Mouse (Mus musculus): ENCODE measurements around the gene Abhd5.
A peak's percentile ranks its signal among the peaks of the same experiment; 100 is the strongest.
"Not testable (repeated sequence)": the region's sequence is repeated elsewhere in the genome, so short reads cannot be mapped to it uniquely, and the experiment has no call there.

The Abhd5 gene

DNA sequence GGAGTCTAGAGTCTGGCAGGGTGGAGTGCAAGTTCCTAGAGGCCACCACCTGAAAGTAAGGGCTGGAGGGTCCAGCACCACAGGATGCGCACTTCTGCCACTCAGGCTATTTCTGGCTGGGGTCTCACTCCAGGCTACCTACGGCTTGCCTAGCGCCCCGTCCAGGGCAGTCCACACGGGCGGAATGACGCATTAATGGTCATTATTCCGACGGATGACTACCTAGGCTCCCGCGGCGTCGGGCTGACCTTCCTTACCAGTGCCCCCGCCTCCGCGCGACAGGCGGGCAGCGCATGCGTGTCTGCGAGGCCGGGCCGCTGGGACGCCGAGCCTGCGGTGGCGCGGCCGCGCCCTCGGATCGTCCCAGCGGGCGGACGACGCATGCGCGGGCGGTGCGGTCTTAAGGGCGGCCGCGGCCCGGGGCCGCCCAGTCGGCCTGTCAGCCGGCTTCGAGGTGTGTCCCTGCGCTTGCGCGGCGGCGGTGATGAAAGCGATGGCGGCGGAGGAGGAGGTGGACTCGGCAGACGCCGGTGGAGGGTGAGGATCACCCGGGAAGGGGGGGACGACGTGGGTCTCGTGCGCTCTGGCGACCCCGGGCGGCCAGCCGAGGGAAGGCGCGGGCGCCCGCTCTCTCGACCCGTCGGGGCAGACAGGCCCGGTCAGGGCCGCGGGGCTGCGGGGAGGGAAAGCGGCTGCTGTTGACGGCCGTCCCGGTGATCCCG, at the start of gene Abhd5:
Abhd5 (plus strand) TSS at position 306 of the 722 bp plus-strand sequence.
- Histone ChIP-seq H3K36me3 (ENCODE audit: control insufficient read depth, insufficient read depth, low read length, poor library complexity, severe bottlenecking) (no peaks in the 10 kb centered on the region), H3K27me3 (ENCODE audit: control insufficient read depth, insufficient read depth, low read length, poor library complexity, severe bottlenecking) (no peaks in the 10 kb centered on the region)
- peak; percentile 92 for DNase-seq (ENCODE audit: low read depth, low spot score)

DNA sequence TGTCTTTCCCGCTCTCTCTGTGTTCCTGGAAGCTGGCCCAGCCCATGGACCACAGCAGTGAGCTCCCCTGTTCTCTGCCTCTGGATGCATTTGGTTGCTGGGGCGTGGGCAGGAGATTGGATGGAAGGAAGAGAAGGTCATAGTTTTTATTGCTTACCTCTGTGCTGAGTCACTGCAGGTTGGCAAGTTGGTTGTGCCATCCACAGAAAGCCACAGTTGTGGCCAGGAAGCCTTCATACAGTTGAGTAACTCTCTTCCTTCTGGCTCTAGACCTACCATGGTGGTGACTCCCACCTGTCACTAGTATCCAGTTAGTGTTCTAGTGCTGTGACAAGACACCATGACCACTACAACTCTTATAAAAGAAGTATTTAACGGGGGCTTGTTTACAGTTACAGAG, 46.1 kb upstream of the Abhd5 start:
- no peak for DNase-seq (ENCODE audit: low read depth, low spot score)
- H3K27me3 ChIP-seq (ENCODE audit: control insufficient read depth, insufficient read depth, low read length, poor library complexity, severe bottlenecking), result no peaks in the 10 kb centered on the region
- H3K36me3 ChIP-seq (ENCODE audit: control insufficient read depth, insufficient read depth, low read length, poor library complexity, severe bottlenecking), result no peaks in the 10 kb centered on the region

DNA sequence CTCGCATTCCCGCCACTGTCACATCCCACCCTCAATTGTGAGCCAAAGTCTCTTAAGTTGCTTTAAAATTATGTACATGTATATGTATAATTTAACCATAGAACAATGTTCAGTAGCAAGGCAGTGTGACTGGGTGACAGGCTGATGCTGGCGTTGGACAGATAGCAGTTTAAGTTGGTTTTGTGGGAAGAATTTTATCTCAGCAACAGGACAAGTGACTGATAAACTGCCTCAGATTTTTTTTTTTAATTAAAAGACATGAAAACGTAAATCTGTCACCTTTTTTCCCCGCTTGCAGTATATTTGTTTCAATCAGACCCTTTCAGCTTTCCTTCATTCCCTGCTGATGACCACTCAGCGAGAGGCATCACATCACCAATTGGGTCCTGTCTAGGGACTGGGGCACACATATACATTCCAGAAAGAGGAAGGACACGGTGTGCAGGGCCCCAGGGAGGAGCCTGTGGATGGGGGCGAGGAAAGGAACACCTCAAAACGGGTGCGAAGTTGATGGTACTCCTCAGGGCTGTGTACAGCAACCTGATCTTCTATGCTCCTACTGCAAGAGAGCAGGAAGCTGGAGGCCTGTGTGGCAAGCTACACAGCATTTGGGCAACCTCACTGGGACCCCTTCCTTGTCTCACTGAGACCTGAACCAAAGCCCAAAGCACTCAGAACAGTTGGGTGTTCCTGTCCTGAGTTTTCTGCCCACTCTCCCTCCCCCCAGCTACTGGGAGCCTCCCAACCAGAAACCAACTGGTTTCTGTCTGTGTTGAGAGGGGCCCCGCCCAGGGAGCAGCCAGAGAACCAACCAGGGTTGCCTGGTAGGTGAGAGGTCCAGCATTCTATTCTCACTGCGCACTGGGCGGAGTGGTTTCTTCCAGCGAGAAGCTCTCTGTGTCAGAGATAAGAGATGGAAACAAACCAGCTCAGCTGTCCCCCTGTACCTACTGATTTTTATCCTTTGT, 42.1 kb upstream of the Abhd5 start:
- no peak for DNase-seq (ENCODE audit: low read depth, low spot score)
- no peaks in the 10 kb centered on the region for H3K27me3 ChIP-seq (ENCODE audit: control insufficient read depth, insufficient read depth, low read length, poor library complexity, severe bottlenecking)
- H3K36me3 ChIP-seq (ENCODE audit: control insufficient read depth, insufficient read depth, low read length, poor library complexity, severe bottlenecking), result no peaks in the 10 kb centered on the region

GRCm38 (mm10) chr9:122310613-122311049, 40.8 kb upstream of the Abhd5 start:
- peak; percentile 89 for DNase-seq (ENCODE audit: low read depth, low spot score)
- Histone ChIP-seq H3K36me3 (ENCODE audit: control insufficient read depth, insufficient read depth, low read length, poor library complexity, severe bottlenecking) (no peaks in the 10 kb centered on the region), H3K27me3 (ENCODE audit: control insufficient read depth, insufficient read depth, low read length, poor library complexity, severe bottlenecking) (no peaks in the 10 kb centered on the region)

DNA sequence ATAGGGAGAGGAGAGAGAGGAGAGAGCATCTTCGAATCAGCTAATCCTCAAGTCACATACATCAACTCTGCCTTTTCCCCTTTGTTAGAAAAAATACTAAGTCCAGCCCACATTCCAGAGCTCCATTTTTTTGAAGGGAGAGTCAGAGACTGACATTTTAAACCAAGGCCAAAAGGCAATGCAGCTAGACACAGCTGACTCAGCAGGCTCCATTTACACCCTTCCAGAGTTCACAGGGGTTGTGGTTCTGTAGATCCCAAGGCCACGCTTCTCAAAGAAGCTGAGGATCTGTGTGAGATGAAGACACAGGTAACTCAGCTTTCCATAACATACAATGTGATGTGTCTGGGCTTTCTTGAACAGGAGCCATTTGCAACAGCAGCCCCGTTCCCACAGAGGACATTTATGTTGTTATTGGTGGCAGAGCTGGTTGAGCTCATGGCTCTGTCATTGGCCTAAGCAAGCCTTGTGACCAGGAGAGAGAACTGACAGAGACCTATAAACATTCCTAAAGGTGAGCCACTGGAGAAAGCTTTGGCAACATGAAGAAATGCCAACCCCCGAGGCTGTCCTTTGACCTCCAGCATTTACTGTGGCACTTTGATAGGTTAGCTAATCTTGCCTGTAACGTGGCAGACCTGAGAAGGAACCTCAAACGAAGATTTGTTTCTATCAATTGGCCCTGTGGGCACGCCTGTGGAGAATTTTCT, 40.2 kb upstream of the Abhd5 start:
- Histone ChIP-seq H3K27me3 (ENCODE audit: control insufficient read depth, insufficient read depth, low read length, poor library complexity, severe bottlenecking) (no peaks in the 10 kb centered on the region), H3K36me3 (ENCODE audit: control insufficient read depth, insufficient read depth, low read length, poor library complexity, severe bottlenecking) (no peaks in the 10 kb centered on the region)
- no peak for DNase-seq (ENCODE audit: low read depth, low spot score)

- Histone ChIP-seq H3K36me3 (ENCODE audit: control insufficient read depth, insufficient read depth, low read length, poor library complexity, severe bottlenecking) (no peaks in the 10 kb centered on the region), H3K27me3 (ENCODE audit: control insufficient read depth, insufficient read depth, low read length, poor library complexity, severe bottlenecking) (no peaks in the 10 kb centered on the region)
- DNase-seq (ENCODE audit: low read depth, low spot score), result no peak
Observed at GRCm38 (mm10) chr9:122312296-122312990, 39.0 kb upstream of the Abhd5 start.

GRCm38 (mm10) chr9:122313128-122313527, 38.3 kb upstream of the Abhd5 start:
- not testable (repeated sequence) for DNase-seq (ENCODE audit: low read depth, low spot score); H3K36me3 ChIP-seq (ENCODE audit: control insufficient read depth, insufficient read depth, low read length, poor library complexity, severe bottlenecking); H3K27me3 ChIP-seq (ENCODE audit: control insufficient read depth, insufficient read depth, low read length, poor library complexity, severe bottlenecking)

- H3K36me3 ChIP-seq (ENCODE audit: control insufficient read depth, insufficient read depth, low read length, poor library complexity, severe bottlenecking), result no peaks in the 10 kb centered on the region
- DNase-seq (ENCODE audit: low read depth, low spot score), result no peak
- H3K27me3 ChIP-seq (ENCODE audit: control insufficient read depth, insufficient read depth, low read length, poor library complexity, severe bottlenecking), result no peaks in the 10 kb centered on the region
Observed at GRCm38 (mm10) chr9:122314386-122314785, 37.0 kb upstream of the Abhd5 start.

- no peaks in the 10 kb centered on the region for H3K27me3 ChIP-seq (ENCODE audit: control insufficient read depth, insufficient read depth, low read length, poor library complexity, severe bottlenecking)
- no peak for DNase-seq (ENCODE audit: low read depth, low spot score)
- H3K36me3 ChIP-seq (ENCODE audit: control insufficient read depth, insufficient read depth, low read length, poor library complexity, severe bottlenecking), result no peaks in the 10 kb centered on the region
Observed at GRCm38 (mm10) chr9:122314942-122315341, 36.5 kb upstream of the Abhd5 start.

DNA sequence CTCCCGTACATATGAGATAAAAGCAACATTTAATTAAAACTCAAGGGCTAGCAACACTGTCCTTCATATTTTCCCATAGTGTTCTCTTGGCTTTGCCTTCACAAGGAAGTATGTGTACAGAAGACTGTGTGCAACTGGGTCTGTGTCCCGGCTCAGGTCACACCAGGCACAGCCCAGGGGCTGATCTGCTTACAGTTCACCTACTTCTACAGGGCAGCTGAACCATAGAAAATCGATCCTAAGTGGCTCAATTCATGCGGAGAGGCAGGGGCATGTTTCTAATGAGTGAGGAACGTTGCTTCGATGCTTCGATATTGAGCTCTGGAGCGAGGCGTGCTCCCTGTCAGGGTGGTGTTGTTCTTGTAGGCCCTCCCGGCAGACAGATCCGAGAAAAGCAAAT, 35.9 kb upstream of the Abhd5 start:
- no peak for DNase-seq (ENCODE audit: low read depth, low spot score)
- Histone ChIP-seq H3K27me3 (ENCODE audit: control insufficient read depth, insufficient read depth, low read length, poor library complexity, severe bottlenecking) (no peaks in the 10 kb centered on the region), H3K36me3 (ENCODE audit: control insufficient read depth, insufficient read depth, low read length, poor library complexity, severe bottlenecking) (no peaks in the 10 kb centered on the region)

DNA sequence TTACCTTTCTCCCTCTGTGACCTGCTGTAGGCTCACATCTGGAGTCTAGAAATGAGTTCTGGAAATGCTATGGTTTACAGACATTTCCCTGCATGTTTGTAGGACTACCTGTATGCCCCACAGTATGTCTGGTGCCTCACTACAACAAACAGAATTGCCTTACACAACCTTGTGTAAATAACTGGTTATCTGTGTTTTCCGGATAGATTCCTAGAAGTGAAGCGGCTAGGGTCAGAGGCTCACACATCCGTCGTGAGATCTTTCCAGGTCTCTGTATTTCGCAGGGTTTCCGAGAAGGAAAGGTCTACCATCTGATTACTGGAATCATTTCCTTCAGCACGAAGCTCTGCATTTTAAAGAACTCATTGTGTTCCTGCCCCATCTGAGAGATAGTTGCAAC, 34.8 kb upstream of the Abhd5 start:
- Histone ChIP-seq H3K36me3 (ENCODE audit: control insufficient read depth, insufficient read depth, low read length, poor library complexity, severe bottlenecking) (no peaks in the 10 kb centered on the region), H3K27me3 (ENCODE audit: control insufficient read depth, insufficient read depth, low read length, poor library complexity, severe bottlenecking) (no peaks in the 10 kb centered on the region)
- no peak for DNase-seq (ENCODE audit: low read depth, low spot score)

DNA sequence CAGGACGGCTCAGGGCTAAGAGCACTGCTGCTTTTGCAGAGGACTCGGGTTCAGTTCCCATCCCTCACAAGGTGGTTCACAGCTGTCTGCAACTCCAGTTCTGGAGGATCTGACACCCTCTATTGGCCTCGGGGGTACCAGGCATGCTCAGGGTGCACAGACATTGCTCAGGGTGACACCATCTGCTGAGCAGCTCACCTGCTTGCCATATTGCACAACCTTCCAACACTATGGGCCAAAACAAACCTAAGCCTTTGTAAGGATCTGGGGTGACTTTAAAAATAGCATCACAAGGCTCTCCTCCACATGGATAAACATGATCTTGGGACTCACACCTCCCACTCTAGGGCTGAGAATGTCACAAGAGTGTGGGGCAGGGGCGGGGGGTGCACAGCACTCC, 30.8 kb upstream of the Abhd5 start:
- Histone ChIP-seq H3K36me3 (ENCODE audit: control insufficient read depth, insufficient read depth, low read length, poor library complexity, severe bottlenecking) (no peaks in the 10 kb centered on the region), H3K27me3 (ENCODE audit: control insufficient read depth, insufficient read depth, low read length, poor library complexity, severe bottlenecking) (no peaks in the 10 kb centered on the region)
- DNase-seq (ENCODE audit: low read depth, low spot score), result no peak

DNA sequence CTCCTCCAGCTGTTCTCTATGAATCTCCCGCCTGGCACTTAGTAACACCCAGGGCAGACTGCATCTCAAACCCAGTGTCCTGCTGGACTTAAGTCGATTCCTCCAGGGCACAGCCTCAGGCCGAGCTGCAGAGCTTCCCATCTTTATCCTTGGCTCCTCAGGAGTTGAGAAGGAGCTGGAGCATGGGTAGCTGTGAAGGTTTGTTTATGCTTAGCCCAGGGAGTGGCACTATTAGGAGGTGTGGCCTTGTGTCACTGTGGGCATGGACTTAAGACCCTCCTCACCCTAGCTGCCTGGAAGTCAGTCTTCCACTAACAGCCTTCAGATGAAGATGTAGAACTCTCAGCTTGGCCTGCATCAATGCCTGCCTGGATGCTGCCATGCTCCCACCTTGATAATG, 29.1 kb upstream of the Abhd5 start:
- no peak for DNase-seq (ENCODE audit: low read depth, low spot score)
- Histone ChIP-seq H3K27me3 (ENCODE audit: control insufficient read depth, insufficient read depth, low read length, poor library complexity, severe bottlenecking) (no peaks in the 10 kb centered on the region), H3K36me3 (ENCODE audit: control insufficient read depth, insufficient read depth, low read length, poor library complexity, severe bottlenecking) (no peaks in the 10 kb centered on the region)

GRCm38 (mm10) chr9:122325996-122326395, 25.4 kb upstream of the Abhd5 start:
- Histone ChIP-seq H3K36me3 (ENCODE audit: control insufficient read depth, insufficient read depth, low read length, poor library complexity, severe bottlenecking) (no peaks in the 10 kb centered on the region), H3K27me3 (ENCODE audit: control insufficient read depth, insufficient read depth, low read length, poor library complexity, severe bottlenecking) (no peaks in the 10 kb centered on the region)
- DNase-seq (ENCODE audit: low read depth, low spot score), result no peak
